Mouse (Mus musculus): Measurements from ENCODE around the gene Gramd1a. TPM values are rescaled to one million over a fixed set of nuclear protein-coding genes. Genes with fewer than 3 reads are reported as not detected.

Gramd1a gene
- polyA plus RNA-seq, 1 experiment: 325 TPM

GRCm38 (mm10) chr7:31109091-31109490 is 46.6 kb downstream of the Gramd1a start:
- no peaks in the 10 kb centered on the region for H3K27me3 ChIP-seq (ENCODE audit: control insufficient read depth, insufficient read depth, low read length)
- 33% methylated on average over 6 of the region's 7 CpGs for WGBS
- H3K4me3 ChIP-seq (ENCODE audit: extremely low read depth, insufficient read depth, insufficient read length): no peak overlapping the region
- H3K4me1 ChIP-seq (ENCODE audit: control insufficient read depth, insufficient read depth, insufficient read length): peaks cover 12% of the 10 kb centered on the region; the same call in 1 of the 2 replicates
- H3K27ac ChIP-seq (ENCODE audit: insufficient read depth, low read length): no peak overlapping the region
- no peaks in the 10 kb centered on the region for H3K36me3 ChIP-seq (ENCODE audit: control insufficient read depth, insufficient read depth, low read length)
- TF ChIP-seq CTCF (IDR thresholded peaks at IDR 0.05; ENCODE audit: extremely low read depth, insufficient read depth, insufficient read length, insufficient replicate concordance): no peak
- TF ChIP-seq POLR2A (IDR thresholded peaks at IDR 0.05; ENCODE audit: low read depth, low read length): no peak
- DNase-seq (ENCODE audit: low read depth in 1 of 2, low spot score in 2 of 2): no peak

GRCm38 (mm10) chr7:31107781-31108180 is 47.9 kb downstream of the Gramd1a start:
- no peak overlapping the region for H3K27ac ChIP-seq (ENCODE audit: insufficient read depth, low read length)
- H3K27me3 ChIP-seq (ENCODE audit: control insufficient read depth, insufficient read depth, low read length): no peaks in the 10 kb centered on the region
- no peaks in the 10 kb centered on the region for H3K36me3 ChIP-seq (ENCODE audit: control insufficient read depth, insufficient read depth, low read length)
- no peak for DNase-seq (ENCODE audit: low read depth in 1 of 2, low spot score in 2 of 2)
- peaks cover 12% of the 10 kb centered on the region; the same call in 1 of the 2 replicates for H3K4me1 ChIP-seq (ENCODE audit: control insufficient read depth, insufficient read depth, insufficient read length)
- no peak overlapping the region for H3K4me3 ChIP-seq (ENCODE audit: extremely low read depth, insufficient read depth, insufficient read length)
- WGBS: 90% methylated on average over 11 of the region's 11 CpGs
- no peak for TF ChIP-seq CTCF (IDR thresholded peaks at IDR 0.05; ENCODE audit: extremely low read depth, insufficient read depth, insufficient read length, insufficient replicate concordance)
- TF ChIP-seq POLR2A (IDR thresholded peaks at IDR 0.05; ENCODE audit: low read depth, low read length): no peak

- no peak for DNase-seq (ENCODE audit: low read depth in 1 of 2, low spot score in 2 of 2)
- WGBS: 12% methylated on average over 3 of the region's 3 CpGs
- TF ChIP-seq POLR2A (IDR thresholded peaks at IDR 0.05; ENCODE audit: low read depth, low read length) (no peak), CTCF (IDR thresholded peaks at IDR 0.05; ENCODE audit: extremely low read depth, insufficient read depth, insufficient read length, insufficient replicate concordance) (no peak)
- peaks cover 7% of the 10 kb centered on the region; the same call in 1 of the 2 replicates for H3K4me1 ChIP-seq (ENCODE audit: control insufficient read depth, insufficient read depth, insufficient read length)
- H3K36me3 ChIP-seq (ENCODE audit: control insufficient read depth, insufficient read depth, low read length): no peaks in the 10 kb centered on the region
- no peak overlapping the region for H3K4me3 ChIP-seq (ENCODE audit: extremely low read depth, insufficient read depth, insufficient read length)
- H3K27me3 ChIP-seq (ENCODE audit: control insufficient read depth, insufficient read depth, low read length): no peaks in the 10 kb centered on the region
- H3K27ac ChIP-seq (ENCODE audit: insufficient read depth, low read length): no peak overlapping the region
Observed at GRCm38 (mm10) chr7:31106166-31106565, 49.5 kb downstream of the Gramd1a start.

GRCm38 (mm10) chr7:31105061-31105768 is 50.5 kb downstream of the Gramd1a start:
- Histone ChIP-seq H3K27ac (ENCODE audit: insufficient read depth, low read length) (no peak overlapping the region), H3K4me3 (ENCODE audit: extremely low read depth, insufficient read depth, insufficient read length) (no peak overlapping the region), H3K27me3 (ENCODE audit: control insufficient read depth, insufficient read depth, low read length) (no peaks in the 10 kb centered on the region), H3K4me1 (ENCODE audit: control insufficient read depth, insufficient read depth, insufficient read length) (peaks cover 2% of the 10 kb centered on the region; the same call in 1 of the 2 replicates), H3K36me3 (ENCODE audit: control insufficient read depth, insufficient read depth, low read length) (no peaks in the 10 kb centered on the region)
- TF ChIP-seq POLR2A (IDR thresholded peaks at IDR 0.05; ENCODE audit: low read depth, low read length): no peak
- peak; percentile 56; the same call in 1 of the 2 replicates for TF ChIP-seq CTCF (IDR thresholded peaks at IDR 0.05; ENCODE audit: extremely low read depth, insufficient read depth, insufficient read length, insufficient replicate concordance)
- WGBS: 57% methylated on average over 15 of the region's 15 CpGs
- DNase-seq (ENCODE audit: low read depth in 1 of 2, low spot score in 2 of 2): no peak

- Histone ChIP-seq H3K27me3 (ENCODE audit: control insufficient read depth, insufficient read depth, low read length) (no peaks in the 10 kb centered on the region), H3K4me1 (ENCODE audit: control insufficient read depth, insufficient read depth, insufficient read length) (peaks cover 2% of the 10 kb centered on the region; the same call in 1 of the 2 replicates), H3K27ac (ENCODE audit: insufficient read depth, low read length) (no peak overlapping the region), H3K4me3 (ENCODE audit: extremely low read depth, insufficient read depth, insufficient read length) (no peak overlapping the region), H3K36me3 (ENCODE audit: control insufficient read depth, insufficient read depth, low read length) (no peaks in the 10 kb centered on the region)
- no peak for DNase-seq (ENCODE audit: low read depth in 1 of 2, low spot score in 2 of 2)
- TF ChIP-seq POLR2A (IDR thresholded peaks at IDR 0.05; ENCODE audit: low read depth, low read length) (no peak), CTCF (IDR thresholded peaks at IDR 0.05; ENCODE audit: extremely low read depth, insufficient read depth, insufficient read length, insufficient replicate concordance) (no peak)
- 50% methylated on average over 14 of the region's 14 CpGs for WGBS
Observed at GRCm38 (mm10) chr7:31100786-31101185, 54.9 kb downstream of the Gramd1a start.

- Histone ChIP-seq H3K27ac (ENCODE audit: insufficient read depth, low read length) (no peak overlapping the region), H3K4me3 (ENCODE audit: extremely low read depth, insufficient read depth, insufficient read length) (no peak overlapping the region), H3K27me3 (ENCODE audit: control insufficient read depth, insufficient read depth, low read length) (no peaks in the 10 kb centered on the region), H3K4me1 (ENCODE audit: control insufficient read depth, insufficient read depth, insufficient read length) (no peaks in the 10 kb centered on the region), H3K36me3 (ENCODE audit: control insufficient read depth, insufficient read depth, low read length) (no peaks in the 10 kb centered on the region)
- no peak for DNase-seq (ENCODE audit: low read depth in 1 of 2, low spot score in 2 of 2)
- WGBS: 85% methylated on average over 6 of the region's 6 CpGs
- TF ChIP-seq CTCF (IDR thresholded peaks at IDR 0.05; ENCODE audit: extremely low read depth, insufficient read depth, insufficient read length, insufficient replicate concordance): no peak
- no peak for TF ChIP-seq POLR2A (IDR thresholded peaks at IDR 0.05; ENCODE audit: low read depth, low read length)
Observed at GRCm38 (mm10) chr7:31099612-31099982, 56.1 kb downstream of the Gramd1a start.
